In genomic region chr15:79803533-79804351, GRCm38 (mm10) we compare ENCODE assay signal across 8 mouse cellular contexts. TPM values are rescaled to one million over a fixed set of nuclear protein-coding genes. Genes with fewer than 3 reads are reported as not detected.
DNase-seq lines count a peak whose midpoint lies in the region; ATAC-seq and TF ChIP-seq lines count a peak whose summit lies in the region.

No protein-coding gene starts in this region.

- no peak overlapping the region for H3K27ac ChIP-seq in spleen, adult 2 months (ENCODE audit: insufficient read depth, low read length)
- peak overlapping the region; percentile 87 for H3K27ac ChIP-seq in hindbrain, embryonic 13.5 days
- no peak overlapping the region for H3K27ac ChIP-seq in liver, embryonic 16.5 days (ENCODE audit: low read length)

- H3K9ac ChIP-seq in hindbrain, embryonic 13.5 days, result peak overlapping the region; percentile 88
- no peak overlapping the region for H3K9ac ChIP-seq in liver, embryonic 16.5 days (ENCODE audit: low read depth, low read length)

- no peak for DNase-seq in cerebellum, postnatal 4 days (ENCODE audit: low spot score in 2 of 2)
- no peak for DNase-seq in spleen, adult 2 months (ENCODE audit: low read depth in 1 of 2, low spot score in 2 of 2)
- DNase-seq in spleen, postnatal 10 days (ENCODE audit: low spot score in 2 of 2), result no peak
- peak; percentile 31 for DNase-seq in thymus, postnatal 14 days
- DNase-seq in layer of hippocampus, postnatal 36 days, result no peak

- peak overlapping the region; percentile 37; the same call in 1 of the 2 replicates for H3K4me3 ChIP-seq in spleen, adult 2 months (ENCODE audit: extremely low read depth, insufficient read depth, insufficient read length)
- peak overlapping the region; percentile 71 for H3K4me3 ChIP-seq in hindbrain, embryonic 13.5 days
- H3K4me3 ChIP-seq in liver, embryonic 16.5 days (ENCODE audit: low read depth, low read length), result peak overlapping the region; percentile 55

- H3K9me3 ChIP-seq in hindbrain, embryonic 13.5 days, result no peaks in the 10 kb centered on the region
- no peaks in the 10 kb centered on the region for H3K9me3 ChIP-seq in liver, embryonic 16.5 days (replicated peaks; ENCODE audit: control insufficient read depth, low read length)

- peak; percentile 11; the same call in 1 of the 2 replicates for ATAC-seq in cerebellum, adult (ENCODE audit: insufficient number of reproducible peaks, low FRiP score, low TSS enrichment)
- ATAC-seq in hindbrain, embryonic 13.5 days (ENCODE audit: low FRiP score), result peak; percentile 60
- ATAC-seq in liver, embryonic 16.5 days (ENCODE audit: low read depth), result no peak

- H3K27me3 ChIP-seq in spleen, adult 2 months (ENCODE audit: control insufficient read depth, insufficient read depth, low read length), result peaks cover 24% of the 10 kb centered on the region
- peaks cover 66% of the 10 kb centered on the region for H3K27me3 ChIP-seq in hindbrain, embryonic 13.5 days
- H3K27me3 ChIP-seq in liver, embryonic 16.5 days (ENCODE audit: control insufficient read depth, insufficient read depth, low read depth, low read length), result peaks cover 70% of the 10 kb centered on the region

- H3K4me1 ChIP-seq in spleen, adult 2 months (ENCODE audit: control insufficient read depth, insufficient read depth, insufficient read length), result peaks cover 9% of the 10 kb centered on the region
- peaks cover 43% of the 10 kb centered on the region for H3K4me1 ChIP-seq in hindbrain, embryonic 13.5 days (replicated peaks)
- H3K4me1 ChIP-seq in liver, embryonic 16.5 days (ENCODE audit: control insufficient read depth, low read depth, low read length), result no peaks in the 10 kb centered on the region; the same call in none of the 2 replicates

- H3K36me3 ChIP-seq in spleen, adult 2 months (ENCODE audit: control insufficient read depth, insufficient read depth, low read length), result no peaks in the 10 kb centered on the region
- no peaks in the 10 kb centered on the region; the same call in 1 of the 2 replicates for H3K36me3 ChIP-seq in hindbrain, embryonic 13.5 days
- no peaks in the 10 kb centered on the region for H3K36me3 ChIP-seq in liver, embryonic 16.5 days (ENCODE audit: control insufficient read depth, insufficient read depth)

- H3K4me2 ChIP-seq in hindbrain, embryonic 13.5 days, result peak overlapping the region; percentile 69
- peak overlapping the region; percentile 64 for H3K4me2 ChIP-seq in liver, embryonic 16.5 days (ENCODE audit: low read depth, low read length)

- WGBS in spleen, adult 2 months, result 8% methylated on average over 81 of the region's 81 CpGs
- WGBS in hindbrain, embryonic 13.5 days, result 4% methylated on average over 80 of the region's 81 CpGs
- WGBS in liver, embryonic 16.5 days (ENCODE audit: insufficient replicate concordance), result 5% methylated on average over 81 of the region's 81 CpGs

- no peak for TF ChIP-seq POLR2A in spleen, adult 2 months (IDR thresholded peaks at IDR 0.05; ENCODE audit: low read depth, low read length)

- TF ChIP-seq CTCF in spleen, adult 2 months (IDR thresholded peaks at IDR 0.05; ENCODE audit: extremely low read depth, insufficient read depth, insufficient read length, insufficient replicate concordance), result no peak

RNA-seq across cellular contexts. Expression of gene Nptxr, which starts 0.8 kb away (rescaled TPM):
- 1.3 and 1.7 TPM in 2 replicates for polyA plus RNA-seq in spleen, adult 2 months (2012; rRNA removed)
- polyA plus RNA-seq in hindbrain, embryonic 13.5 days (2015; fragmentation: Nextera tagmentation; extraction: Ambion mirVana), result 21.0 and 21.4 TPM in 2 replicates
- polyA plus RNA-seq in liver, embryonic 16.5 days (2015; fragmentation: Nextera tagmentation; extraction: Ambion mirVana), result 0.07 and 0.14 TPM in 2 replicates
- total RNA-seq in layer of hippocampus, postnatal 36 days (2021), result 100 to 1,000 TPM; 729 to 800 TPM

RNA-seq across cellular contexts. Expression of gene Dnal4, which starts 26.1 kb away (rescaled TPM):
- 18.1 and 21.3 TPM in 2 replicates for polyA plus RNA-seq in spleen, adult 2 months (2012; rRNA removed)
- 83.5 and 84.9 TPM in 2 replicates for polyA plus RNA-seq in hindbrain, embryonic 13.5 days (2015; fragmentation: Nextera tagmentation; extraction: Ambion mirVana)
- 7.2 and 8.3 TPM in 2 replicates for polyA plus RNA-seq in liver, embryonic 16.5 days (2015; fragmentation: Nextera tagmentation; extraction: Ambion mirVana)
- total RNA-seq in layer of hippocampus, postnatal 36 days (2021), result 10 to 100 TPM; 52.4 to 53.3 TPM

RNA-seq across cellular contexts. Expression of gene Npcd, which starts 30.3 kb away (rescaled TPM):
- polyA plus RNA-seq in spleen, adult 2 months (2012; rRNA removed), result 0.13 and 0.68 TPM in 2 replicates
- 0.34 and 0.51 TPM in 2 replicates for polyA plus RNA-seq in hindbrain, embryonic 13.5 days (2015; fragmentation: Nextera tagmentation; extraction: Ambion mirVana)
- polyA plus RNA-seq in liver, embryonic 16.5 days (2015; fragmentation: Nextera tagmentation; extraction: Ambion mirVana), result not detected in 2 replicates
- total RNA-seq in layer of hippocampus, postnatal 36 days (2021), result 10 to 100 TPM in 1 of 2 experiments, 1 to 10 TPM in 1; 5.8 to 10.8 TPM

RNA-seq across cellular contexts. Expression of gene Cbx6, which starts 30.7 kb away (rescaled TPM):
- polyA plus RNA-seq in spleen, adult 2 months (2012; rRNA removed), result 24.4 and 33.6 TPM in 2 replicates
- 50.2 and 52.6 TPM in 2 replicates for polyA plus RNA-seq in hindbrain, embryonic 13.5 days (2015; fragmentation: Nextera tagmentation; extraction: Ambion mirVana)
- polyA plus RNA-seq in liver, embryonic 16.5 days (2015; fragmentation: Nextera tagmentation; extraction: Ambion mirVana), result 5.8 and 6.3 TPM in 2 replicates
- total RNA-seq in layer of hippocampus, postnatal 36 days (2021), result 100 to 1,000 TPM; 335 to 366 TPM
